Mouse (Mus musculus): ENCODE results near the gene Gm7029.
"Not testable (repeated sequence)": the region's sequence is repeated elsewhere in the genome, so short reads cannot be mapped to it uniquely, and the experiment has no call there.

Gm7029 gene

GRCm38 (mm10) chr17:33873537-33873936 is at the start of gene Gm7029:
Gene Gm7029 (plus strand): TSS chr17:33873837.
- DNase-seq = not testable (repeated sequence)

- peak; percentile 96 for DNase-seq
These were observed 49.3 kb upstream of the Gm7029 start, which contains the start of the genes Rps28 and Ndufa7 for GRCm38 (mm10) chr17:33824084-33824996. Gene Rps28 (minus strand): TSS chr17:33824562. Gene Ndufa7 (plus strand): TSS chr17:33824572.

- not testable (repeated sequence) for DNase-seq
These were observed 48.7 kb upstream of the Gm7029 start for GRCm38 (mm10) chr17:33824997-33825330.

- no peak for DNase-seq
These were observed 48.2 kb upstream of the Gm7029 start for GRCm38 (mm10) chr17:33825462-33825861.

GRCm38 (mm10) chr17:33826850-33827249 is 46.8 kb upstream of the Gm7029 start:
- DNase-seq = peak; percentile 69

GRCm38 (mm10) chr17:33828892-33829291 is 44.7 kb upstream of the Gm7029 start:
- DNase-seq = peak; percentile 53

- no peak for DNase-seq
These were observed 44.1 kb upstream of the Gm7029 start for GRCm38 (mm10) chr17:33829561-33829960.

GRCm38 (mm10) chr17:33842966-33843795 is 30.5 kb upstream of the Gm7029 start, which contains the start of gene Cd320:
Gene Cd320 (plus strand): TSS chr17:33843091.
- DNase-seq = peak; percentile 90

GRCm38 (mm10) chr17:33844196-33844595 is 29.4 kb upstream of the Gm7029 start:
- no peak for DNase-seq

GRCm38 (mm10) chr17:33848139-33848538 is 25.5 kb upstream of the Gm7029 start:
- no peak for DNase-seq

- no peak for DNase-seq
These were observed 22.3 kb upstream of the Gm7029 start for GRCm38 (mm10) chr17:33851331-33851730.

- no peak for DNase-seq
These were observed 15.8 kb upstream of the Gm7029 start for GRCm38 (mm10) chr17:33857816-33858215.

- DNase-seq = no peak
These were observed 8.2 kb upstream of the Gm7029 start for GRCm38 (mm10) chr17:33865330-33866030.

GRCm38 (mm10) chr17:33874411-33874810 is 774 bp downstream of the Gm7029 start:
- no peak for DNase-seq

GRCm38 (mm10) chr17:33875797-33876196 is 2.2 kb downstream of the Gm7029 start:
- not testable (repeated sequence) for DNase-seq

- not testable (repeated sequence) for DNase-seq
These were observed 10.7 kb downstream of the Gm7029 start for GRCm38 (mm10) chr17:33884320-33884719.

GRCm38 (mm10) chr17:33887802-33888201 is 14.2 kb downstream of the Gm7029 start:
- not testable (repeated sequence) for DNase-seq

GRCm38 (mm10) chr17:33888230-33888629 is 14.6 kb downstream of the Gm7029 start:
- not testable (repeated sequence) for DNase-seq

GRCm38 (mm10) chr17:33889941-33890532 is 16.4 kb downstream of the Gm7029 start:
- DNase-seq = not testable (repeated sequence)

- DNase-seq = peak; percentile 100
These were observed 17.0 kb downstream of the Gm7029 start, which contains the start of gene Kifc1 for GRCm38 (mm10) chr17:33890533-33891059. Gene Kifc1 (minus strand): TSS chr17:33890661.

GRCm38 (mm10) chr17:33891357-33891756 is 17.7 kb downstream of the Gm7029 start:
- DNase-seq = no peak

- not testable (repeated sequence) for DNase-seq
These were observed 18.3 kb downstream of the Gm7029 start for GRCm38 (mm10) chr17:33891892-33892291.
